ENCODE assay signal across 10 mouse cellular contexts in the genomic region with DNA sequence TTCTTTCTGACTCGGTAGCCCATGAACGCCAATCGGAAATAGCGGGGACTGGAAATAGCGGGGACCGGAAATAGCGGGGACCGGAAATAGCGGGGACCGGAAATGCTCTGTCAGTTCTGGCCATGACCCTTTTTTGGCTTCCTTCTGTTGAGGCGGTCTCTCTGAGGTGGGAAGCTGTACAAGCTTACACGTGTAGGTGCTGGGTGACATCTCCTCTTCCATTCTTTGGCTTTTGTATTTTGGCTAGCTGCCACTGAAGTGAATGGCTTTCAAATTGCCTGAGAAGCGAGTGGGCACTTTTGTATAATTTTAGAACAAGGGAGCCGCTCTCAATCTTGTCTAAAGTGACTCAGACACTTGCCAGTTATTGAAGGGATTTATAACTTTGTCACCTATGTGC.
"Had no signal": no experiment of that assay in that cellular context is flagged by ENCODE, and none has a peak within 500 bp of the region (broad histone marks: within the 10 kb centered on the region; RNA-seq: fewer than 3 reads in every experiment).

No protein-coding gene starts in this region.

- H3K9ac ChIP-seq: kidney, embryonic 15.5 days; limb, embryonic 13.5 days; liver, embryonic 14.5 days; midbrain, embryonic 12.5 days; stomach, embryonic 15.5 days had no signal

- H3K27ac ChIP-seq: kidney, embryonic 15.5 days; limb, embryonic 13.5 days; liver, embryonic 14.5 days; midbrain, embryonic 12.5 days; stomach, embryonic 15.5 days had no signal

- DNase-seq: kidney, postnatal 14 days; left cerebral cortex, postnatal 4 days; lung, adult 18-20 months; thymus, adult 18-20 months; thymus, postnatal 14 days had no signal

- H3K4me3 ChIP-seq: kidney, embryonic 15.5 days; limb, embryonic 13.5 days; midbrain, embryonic 12.5 days; stomach, embryonic 15.5 days had no signal

- H3K4me1 ChIP-seq: kidney, embryonic 15.5 days; stomach, embryonic 15.5 days had no signal

- H3K27me3 ChIP-seq: kidney, embryonic 15.5 days; midbrain, embryonic 12.5 days; stomach, embryonic 15.5 days had no signal

- H3K36me3 ChIP-seq: kidney, embryonic 15.5 days; limb, embryonic 13.5 days; midbrain, embryonic 12.5 days; stomach, embryonic 15.5 days had no signal

- H3K9me3 ChIP-seq: kidney, embryonic 15.5 days; limb, embryonic 13.5 days; midbrain, embryonic 12.5 days; stomach, embryonic 15.5 days had no signal

- H3K4me2 ChIP-seq: kidney, embryonic 15.5 days; limb, embryonic 13.5 days; midbrain, embryonic 12.5 days; stomach, embryonic 15.5 days had no signal
